Mouse (Mus musculus): ENCODE measurements around the gene Plac9a.
"Not testable (repeated sequence)": the region's sequence is repeated elsewhere in the genome, so short reads cannot be mapped to it uniquely, and the experiment has no call there.

The Plac9a gene

DNA sequence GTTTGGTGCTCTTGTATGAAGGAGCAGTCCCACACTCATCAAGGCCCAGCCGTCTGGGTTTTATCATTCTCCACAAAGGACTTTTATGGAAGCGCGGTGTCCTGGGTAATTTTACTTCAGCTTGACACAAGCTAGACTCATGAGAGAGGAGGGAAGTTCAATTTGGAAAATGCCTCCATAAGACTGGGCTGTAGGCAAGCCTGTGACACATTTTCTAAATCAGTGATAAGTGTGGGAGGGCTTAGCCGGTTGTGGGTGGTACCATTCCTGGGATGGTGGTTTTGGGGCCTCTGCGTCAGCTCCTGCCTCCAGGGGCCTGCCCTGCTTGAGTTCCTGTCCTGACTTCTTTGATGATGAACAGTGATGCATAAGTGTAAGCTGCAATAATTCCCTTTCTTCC lies 37.6 kb downstream of the Plac9a start:
- no peak for DNase-seq (ENCODE audit: extremely low spot score)

DNA sequence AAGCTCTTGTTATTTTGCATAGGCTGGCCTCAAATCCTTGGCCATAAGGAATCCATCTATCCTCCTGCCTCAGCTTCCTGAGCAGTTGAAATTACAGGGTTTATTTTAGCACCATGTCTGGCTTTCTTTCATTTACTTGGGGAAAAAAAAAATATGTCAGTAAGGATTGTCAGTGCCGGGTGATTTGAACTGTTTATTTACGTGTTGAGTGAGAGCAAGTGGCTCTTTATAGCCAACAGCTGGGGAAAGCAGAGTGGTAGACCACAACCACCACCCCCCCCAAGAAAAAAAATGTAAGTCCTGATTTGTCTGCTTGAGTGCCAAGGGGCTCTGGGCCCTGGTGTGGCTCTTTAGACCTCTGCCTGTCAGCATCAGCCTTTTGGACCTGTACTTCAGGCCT lies 39.2 kb downstream of the Plac9a start:
- DNase-seq (ENCODE audit: extremely low spot score): no peak

DNA sequence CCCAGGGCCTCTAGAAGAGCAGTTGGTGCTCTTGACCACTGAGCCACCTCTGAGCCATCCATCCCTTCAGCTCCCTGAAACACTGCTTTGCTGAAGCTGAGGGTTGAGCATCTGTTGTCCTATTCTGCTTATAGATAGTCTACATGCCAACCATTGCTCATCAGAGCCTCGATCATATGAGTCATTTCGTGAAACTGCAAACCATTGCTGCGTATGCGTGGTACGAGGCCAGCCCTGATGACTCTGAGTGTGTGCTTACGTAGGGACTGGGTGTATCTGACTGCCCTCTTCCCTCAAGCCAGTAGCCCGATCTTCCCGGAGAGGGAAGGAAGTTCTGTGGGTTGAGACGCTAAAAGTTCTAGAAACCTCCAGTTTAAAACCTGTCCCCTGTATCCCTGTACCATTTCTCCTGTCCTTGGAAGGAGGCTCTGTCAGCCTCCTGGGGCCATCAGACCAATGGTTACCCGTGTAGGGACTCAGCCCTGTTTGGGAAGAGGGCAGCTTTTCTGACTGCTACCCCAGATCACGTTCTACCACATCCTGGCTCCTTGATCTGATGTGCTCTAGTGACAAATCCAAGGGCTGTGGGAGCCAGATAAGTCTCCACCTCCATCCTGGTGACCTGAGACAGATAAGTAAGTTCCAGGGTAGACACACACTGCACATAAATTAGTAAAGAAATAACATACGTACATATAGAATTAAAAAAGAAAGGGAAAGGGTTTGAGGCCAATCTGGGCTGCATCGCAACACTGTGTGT lies 40.9 kb downstream of the Plac9a start:
- no peak for DNase-seq (ENCODE audit: extremely low spot score)

DNA sequence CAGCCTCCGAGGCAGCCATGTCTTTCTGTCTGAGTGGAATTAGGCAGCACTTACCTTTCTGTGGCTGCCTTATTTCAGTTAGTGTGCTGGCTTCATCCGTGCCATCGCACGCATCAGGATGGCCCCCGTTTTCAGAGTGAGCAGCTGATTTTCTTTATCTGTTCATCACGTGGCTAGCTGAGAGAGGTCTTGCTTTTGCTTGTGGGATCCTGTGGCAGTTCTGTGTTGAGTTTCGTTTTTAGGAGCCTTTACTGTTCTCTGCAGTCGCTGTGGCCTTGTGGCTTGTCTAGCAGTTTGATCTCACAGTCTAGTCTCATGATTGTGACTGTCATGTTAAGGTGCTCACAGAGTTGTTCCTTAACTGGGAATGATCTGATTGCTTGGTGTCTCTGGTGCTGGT lies 45.0 kb downstream of the Plac9a start:
- DNase-seq (ENCODE audit: extremely low spot score): no peak

DNA sequence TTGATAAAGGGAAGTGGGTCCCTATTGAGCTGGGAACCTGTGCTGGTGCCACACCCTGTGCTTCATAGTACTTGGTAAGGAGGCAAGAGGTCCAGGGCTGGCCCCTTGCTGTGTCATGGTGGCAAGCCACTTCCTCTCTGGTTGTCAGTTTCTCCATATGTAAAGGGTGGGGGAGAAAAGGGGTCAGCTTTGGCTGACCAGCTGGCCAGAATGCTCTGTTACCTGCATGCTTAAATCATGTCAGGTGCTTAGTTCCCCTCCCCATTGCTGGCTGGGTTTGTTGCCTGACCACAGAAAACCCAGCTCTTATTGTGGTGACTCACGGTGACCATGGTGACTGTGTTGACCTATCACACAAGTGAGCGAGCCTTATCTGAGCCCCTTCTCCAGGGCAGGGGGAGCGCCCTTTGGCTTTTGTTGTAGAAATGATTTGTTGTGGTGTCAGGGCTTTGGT lies 45.7 kb downstream of the Plac9a start:
- DNase-seq (ENCODE audit: extremely low spot score): peak; percentile 16

DNA sequence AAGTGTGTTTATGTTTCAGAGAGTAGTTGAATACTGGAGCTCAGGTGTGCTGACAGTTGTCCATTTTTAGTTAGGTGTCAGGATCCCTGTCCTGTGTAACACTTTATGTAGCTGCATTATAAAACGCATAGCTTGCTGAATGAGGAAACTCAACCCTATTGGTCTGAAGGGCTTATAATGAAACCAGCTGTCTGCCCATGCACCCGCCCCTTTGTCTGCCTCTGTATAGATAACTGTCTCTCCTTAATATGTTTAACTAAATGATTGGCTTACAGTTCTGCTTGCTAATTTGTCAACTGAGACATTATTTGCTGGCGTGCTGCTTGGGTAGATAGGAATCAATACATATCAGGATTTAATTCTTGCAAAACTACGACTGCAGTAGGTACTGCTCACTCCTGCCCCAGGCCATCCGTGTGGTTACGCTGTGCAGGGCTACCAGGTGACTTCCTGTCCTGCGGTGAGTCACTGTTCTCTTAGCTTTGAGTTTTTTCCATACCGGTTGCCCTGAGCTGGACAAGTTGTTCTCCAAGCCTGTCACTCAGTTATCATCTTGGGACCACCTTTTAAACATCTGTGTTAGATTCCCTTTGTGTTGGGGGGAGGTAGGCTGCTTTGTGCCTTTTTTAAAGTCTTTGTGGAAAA lies 47.5 kb downstream of the Plac9a start:
- no peak for DNase-seq (ENCODE audit: extremely low spot score)

DNA sequence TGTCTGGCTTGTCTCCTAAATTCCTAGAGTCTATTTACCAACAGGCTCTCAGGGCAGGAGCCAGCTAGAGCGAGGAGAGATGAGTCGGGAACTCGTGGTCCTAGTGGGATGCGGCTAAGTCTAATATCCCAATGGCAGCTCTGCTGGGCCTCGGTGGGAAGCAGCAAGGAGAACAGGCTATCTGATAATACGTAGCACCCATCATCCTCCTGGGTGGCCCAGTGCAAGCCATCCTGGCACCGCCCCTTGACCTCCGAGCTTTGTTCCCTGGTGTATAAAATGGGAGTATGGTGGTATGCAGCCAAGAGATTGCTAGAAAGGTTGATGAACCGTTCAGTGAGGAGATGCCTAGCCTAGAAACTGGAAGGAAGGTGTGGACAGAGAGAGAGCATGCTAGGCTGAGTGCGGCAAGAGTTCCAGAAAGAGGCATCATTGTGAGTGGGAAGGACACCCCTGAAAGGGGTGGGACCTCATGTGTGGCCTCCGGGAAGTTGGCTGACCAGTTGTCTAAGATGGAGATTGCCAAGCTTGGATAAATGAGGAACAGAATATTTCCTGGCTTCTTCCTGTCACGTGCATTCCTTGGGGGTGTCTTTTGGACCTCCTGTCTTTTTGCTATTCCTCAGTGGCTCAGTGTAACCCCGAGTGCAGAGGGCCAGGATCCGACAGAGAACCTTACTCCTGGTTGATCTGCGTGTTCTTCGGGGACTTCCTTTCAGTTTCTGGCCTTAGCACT lies 49.0 kb downstream of the Plac9a start:
- no peak for DNase-seq (ENCODE audit: extremely low spot score)

DNA sequence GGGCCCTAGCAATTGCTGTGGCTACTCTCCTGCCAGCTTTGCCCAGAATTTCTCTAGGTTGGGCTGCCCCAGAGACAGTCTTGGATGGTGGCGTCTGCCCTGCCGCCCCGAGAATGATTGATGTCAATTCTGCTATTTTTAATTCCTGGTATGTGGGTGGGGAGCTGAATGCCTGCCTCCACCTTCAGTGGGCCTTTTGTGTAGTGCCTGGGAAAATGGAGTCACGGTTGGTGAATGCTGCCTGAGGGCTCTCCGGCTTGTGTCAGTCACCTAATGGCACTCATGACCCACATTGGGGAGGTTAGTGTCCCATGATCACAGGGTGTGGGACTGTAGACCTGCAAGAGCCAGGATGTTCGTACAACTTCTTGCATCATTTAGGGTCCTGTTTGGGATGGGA lies 49.6 kb downstream of the Plac9a start:
- DNase-seq (ENCODE audit: extremely low spot score): no peak

DNA sequence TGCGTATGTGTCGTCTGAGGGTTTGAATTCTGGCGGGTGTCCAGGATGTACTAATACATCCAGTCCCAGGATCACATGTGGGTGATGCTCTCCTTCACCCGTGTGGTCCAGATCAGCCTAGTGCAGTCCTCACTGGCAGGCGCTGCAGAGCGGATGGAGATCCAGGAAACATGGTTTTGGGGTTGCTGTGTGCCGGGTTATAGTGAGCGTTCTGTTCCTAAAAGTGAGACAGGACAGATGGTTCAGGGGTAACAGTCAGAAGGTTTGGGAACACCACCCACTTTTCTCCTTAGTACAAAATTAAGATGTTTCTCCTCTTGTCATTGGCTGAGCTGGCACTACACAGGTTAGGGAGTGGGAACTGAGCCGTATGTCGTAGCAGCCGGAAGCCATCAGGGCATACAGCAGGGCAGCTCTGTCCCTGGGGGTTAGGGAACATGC lies 50.8 kb downstream of the Plac9a start:
- no peak for DNase-seq (ENCODE audit: extremely low spot score)

DNA sequence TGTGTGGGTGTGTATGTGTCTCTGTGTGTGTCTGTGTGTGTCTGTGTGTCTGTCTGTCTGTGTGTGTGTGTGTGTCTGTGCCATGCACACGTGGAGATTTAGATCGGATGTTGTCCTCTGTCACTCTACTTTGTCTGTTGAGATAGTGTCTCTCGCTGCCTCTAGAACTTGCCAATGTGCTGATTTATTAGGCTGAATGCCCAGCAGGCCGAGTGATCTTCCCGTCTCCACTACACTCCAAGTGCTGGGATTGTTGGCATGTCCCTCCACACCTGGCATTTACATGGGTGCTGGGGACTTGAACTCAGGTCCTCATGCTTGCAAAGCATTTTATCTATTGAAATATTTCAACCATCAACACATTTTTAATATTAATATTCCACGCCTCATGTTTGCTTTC lies 51.7 kb downstream of the Plac9a start:
- no peak for DNase-seq (ENCODE audit: extremely low spot score)

DNA sequence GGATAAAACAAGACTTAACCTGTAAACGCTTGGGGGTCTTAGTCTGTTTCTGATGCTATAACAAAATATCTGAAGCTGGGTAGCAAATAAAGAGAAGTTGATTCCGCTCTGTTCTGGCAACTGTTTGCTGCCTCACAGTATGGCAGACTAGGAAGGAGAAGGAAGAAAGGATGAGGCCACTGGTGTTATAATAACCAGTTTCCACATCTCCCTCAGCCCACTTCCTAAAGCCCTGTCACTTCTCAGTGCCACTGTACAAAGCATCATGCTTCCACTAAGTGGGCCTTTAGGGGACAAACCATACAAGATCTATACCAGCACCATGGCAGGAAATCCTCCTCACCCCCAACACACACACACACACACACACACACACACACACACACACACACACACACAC lies 52.5 kb downstream of the Plac9a start:
- DNase-seq (ENCODE audit: extremely low spot score): no peak

DNA sequence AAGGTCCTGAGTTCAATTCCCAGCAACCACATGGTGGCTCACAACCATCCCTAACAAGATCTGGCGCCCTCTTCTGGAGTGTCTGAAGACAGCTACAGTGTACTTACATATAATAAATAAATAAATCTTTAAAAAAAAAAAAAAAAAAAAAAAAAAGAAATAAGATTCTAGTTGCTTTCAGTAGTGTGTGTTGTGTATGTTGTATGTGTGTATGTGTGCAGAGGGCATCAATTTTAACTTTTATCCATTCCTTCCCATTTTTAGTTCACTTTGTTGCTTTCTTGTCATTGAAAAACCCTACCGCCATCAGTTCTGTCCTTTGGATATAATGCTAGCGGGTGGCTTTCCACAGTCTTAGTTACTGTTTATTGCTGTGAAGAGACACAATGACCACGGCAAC lies 54.2 kb downstream of the Plac9a start:
- not testable (repeated sequence) for DNase-seq (ENCODE audit: extremely low spot score)

DNA sequence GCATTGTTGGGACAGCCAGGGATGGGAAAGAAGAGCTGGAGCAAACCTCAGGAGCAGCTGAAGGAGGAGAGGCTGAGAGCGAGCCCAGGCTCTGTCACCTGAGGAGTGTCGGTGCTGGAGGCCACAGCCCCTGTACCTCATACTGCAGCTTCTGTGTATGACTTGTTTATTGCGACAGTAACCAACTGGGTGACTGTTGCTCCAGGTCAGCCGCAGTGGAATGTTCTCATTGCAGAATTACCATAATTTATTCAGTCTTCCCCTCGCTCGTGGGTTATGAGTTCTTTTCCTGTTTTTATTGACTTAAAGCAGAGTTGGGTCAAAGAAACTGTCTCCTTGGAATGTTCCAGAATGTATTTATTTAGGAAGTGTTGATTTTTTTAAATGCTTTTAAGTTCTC lies 54.7 kb downstream of the Plac9a start:
- DNase-seq (ENCODE audit: extremely low spot score): no peak

DNA sequence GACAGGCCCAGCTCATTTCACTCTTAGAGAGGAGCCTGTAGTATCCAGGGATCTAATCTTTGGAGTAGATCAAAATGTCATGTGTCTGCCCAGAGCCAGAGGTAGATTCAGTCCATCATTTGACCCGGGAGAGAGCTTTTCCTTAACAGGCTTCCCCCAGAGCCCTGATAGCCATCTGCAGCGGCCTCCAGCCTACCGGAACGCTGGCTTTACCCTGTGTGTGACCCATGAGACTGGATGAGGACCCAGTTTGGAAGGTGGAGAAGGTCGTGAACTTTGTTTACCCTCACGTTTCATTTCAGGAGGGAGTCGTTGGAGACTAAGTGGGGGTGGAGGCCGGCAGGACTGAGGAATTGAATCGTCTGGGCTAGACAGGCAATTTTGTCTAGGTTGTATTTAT lies 55.2 kb downstream of the Plac9a start:
- DNase-seq (ENCODE audit: extremely low spot score): no peak

DNA sequence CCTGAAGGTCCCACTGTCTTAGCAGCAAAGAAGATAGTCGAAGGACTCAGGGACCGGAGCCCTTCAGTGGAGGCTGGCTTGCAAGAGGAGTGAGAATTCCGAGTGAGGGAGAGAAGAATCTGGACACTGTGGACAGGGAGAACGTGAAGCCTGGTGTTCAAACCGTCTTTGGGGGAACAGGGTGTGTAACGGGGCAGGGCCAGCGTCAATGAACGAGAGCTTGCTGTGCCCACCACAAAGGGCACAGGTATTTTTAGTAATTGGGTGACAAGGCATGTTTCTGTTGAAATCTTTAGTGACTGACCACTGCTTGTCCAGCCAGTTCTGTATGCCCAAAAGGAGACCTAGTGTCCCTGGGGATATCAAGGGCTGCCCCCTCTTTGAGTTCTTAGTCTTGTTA lies 56.4 kb downstream of the Plac9a start:
- DNase-seq (ENCODE audit: extremely low spot score): no peak

DNA sequence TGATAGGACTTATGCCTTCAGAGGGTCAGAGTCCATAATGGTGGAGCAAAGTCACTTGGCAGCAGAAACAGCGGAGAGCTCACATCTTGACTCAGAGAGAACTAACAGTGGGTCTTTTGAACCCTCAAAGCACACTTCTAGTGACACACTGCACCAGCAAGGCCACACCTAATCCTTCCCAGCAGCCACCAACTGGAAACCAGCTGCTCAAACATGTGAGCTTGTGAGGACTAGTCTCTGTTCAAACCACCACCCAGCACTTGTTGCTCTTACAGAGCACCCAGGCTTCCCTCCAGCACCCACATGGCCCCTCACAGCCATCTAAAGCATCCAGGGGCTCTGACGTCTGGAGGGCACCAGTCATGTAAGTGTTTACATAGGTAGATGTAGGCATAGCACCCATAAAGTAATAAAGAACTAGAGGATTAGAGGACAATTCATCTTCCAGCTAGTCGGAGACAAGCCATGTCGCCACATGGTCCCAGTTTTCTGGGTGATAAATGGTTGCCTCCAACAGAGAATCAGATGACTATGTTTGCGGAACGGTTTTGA lies 57.0 kb downstream of the Plac9a start:
- no peak for DNase-seq (ENCODE audit: extremely low spot score)

DNA sequence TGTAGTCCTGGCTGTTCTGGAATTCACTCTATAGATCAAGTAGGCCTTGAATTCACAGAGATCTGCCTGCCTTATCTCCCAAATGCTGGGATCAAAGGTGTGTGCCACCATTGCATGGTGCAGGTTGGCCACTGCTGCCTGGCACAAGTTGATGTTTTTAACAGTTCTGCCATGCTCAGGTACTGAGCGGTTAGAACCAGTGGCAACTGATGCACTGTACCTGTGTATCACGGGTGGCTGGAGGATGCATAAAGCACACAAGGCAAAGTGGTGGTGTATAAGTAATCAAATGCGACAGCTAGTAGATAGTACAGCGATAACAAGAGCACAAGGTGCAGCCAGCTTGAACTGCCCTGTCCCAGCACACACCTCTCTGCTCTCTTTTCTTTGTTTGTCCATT lies 58.5 kb downstream of the Plac9a start:
- no peak for DNase-seq (ENCODE audit: extremely low spot score)

DNA sequence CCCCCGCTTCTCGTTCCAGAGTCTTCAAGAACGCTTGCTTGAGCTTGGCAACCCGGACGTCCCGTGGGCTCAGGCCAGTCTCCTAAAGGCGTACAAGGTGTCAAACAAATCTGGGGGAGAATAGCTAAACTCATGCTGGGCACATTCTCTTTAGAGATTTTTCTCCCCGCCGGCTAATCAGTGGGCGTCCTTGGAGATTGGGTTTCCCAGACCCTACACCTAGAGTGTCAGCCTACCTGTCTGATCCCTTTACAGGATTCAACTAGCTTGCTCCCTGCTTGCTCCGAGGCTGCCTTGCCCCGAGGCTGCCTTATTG lies 60.3 kb downstream of the Plac9a start:
- peak; percentile 43 for DNase-seq (ENCODE audit: extremely low spot score)

DNA sequence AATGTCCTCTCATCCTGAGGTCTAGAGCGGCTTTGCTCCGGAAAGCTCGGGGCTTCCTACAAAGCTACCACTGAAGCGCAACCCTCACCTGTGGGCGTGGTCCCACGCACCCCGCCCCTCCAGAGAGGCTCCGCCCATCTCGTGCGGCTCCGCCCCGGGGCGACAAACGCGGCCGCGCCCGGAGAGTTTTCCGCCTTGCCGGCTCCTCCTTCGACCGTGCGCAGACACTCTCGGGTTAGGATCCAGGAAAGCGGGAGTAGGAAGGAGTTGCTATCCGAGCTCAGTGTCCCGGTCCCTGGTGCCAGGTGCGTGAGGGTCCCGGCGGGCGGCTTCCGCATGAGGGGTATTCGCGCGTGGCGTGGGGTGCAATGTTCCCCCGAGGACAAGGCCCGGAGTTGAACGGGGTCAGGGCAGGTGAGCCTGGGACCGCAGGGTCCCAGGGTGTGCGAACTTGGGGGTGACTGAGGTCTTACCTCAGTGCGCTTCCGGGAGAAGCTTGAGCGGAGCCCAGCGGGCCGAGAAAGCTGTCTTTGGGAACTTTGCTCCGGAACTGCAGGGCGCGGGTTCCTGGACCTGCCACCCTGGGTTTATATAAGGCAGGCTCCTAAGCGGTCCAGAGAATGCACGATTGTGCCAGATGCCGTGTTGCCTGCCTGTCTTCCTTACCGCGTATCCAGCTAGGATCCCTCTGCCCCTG lies 60.8 kb downstream of the Plac9a start, which contains the start of gene Anxa11:
Anxa11 (plus strand) TSS at position 166 of the 697 bp plus-strand sequence.
- DNase-seq (ENCODE audit: extremely low spot score): peak; percentile 82

DNA sequence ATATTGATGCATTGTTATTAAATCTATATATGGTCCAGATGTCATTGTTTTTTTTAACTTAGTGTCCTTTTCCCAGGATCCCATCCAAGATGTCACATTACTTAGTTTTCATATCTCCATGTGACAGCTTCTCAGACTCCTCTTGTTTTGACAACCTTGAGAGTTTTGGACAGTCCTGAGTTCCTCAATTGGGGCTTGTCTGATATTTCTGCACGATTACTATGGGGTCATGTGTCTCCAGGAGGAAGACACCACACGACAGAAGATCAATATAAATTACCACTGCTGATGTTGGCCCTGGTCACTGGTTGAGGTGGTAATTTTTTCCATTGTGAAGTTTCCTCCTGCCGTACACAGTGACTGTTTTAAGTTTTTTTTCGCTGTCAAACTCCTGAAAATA lies 61.3 kb downstream of the Plac9a start:
- DNase-seq (ENCODE audit: extremely low spot score): no peak

DNA sequence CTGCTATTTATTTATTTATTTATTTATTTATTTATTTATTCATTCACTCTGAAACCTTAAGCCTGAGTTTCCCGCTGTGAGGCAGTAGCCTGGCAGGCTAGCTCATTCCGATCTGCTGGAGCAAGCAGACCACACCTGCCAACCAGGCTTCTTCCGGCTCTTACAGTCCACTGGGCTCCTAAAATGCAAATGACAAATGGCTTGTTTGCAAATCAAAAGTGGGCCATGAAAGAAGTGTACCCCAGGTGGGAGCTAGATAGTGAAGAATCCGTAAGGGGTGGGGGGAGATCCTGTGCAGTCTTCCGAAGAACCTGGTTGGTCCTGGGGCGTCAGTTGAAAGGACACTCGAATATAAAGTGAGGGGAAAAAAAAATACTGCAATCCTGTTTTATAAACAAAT lies 61.9 kb downstream of the Plac9a start:
- DNase-seq (ENCODE audit: extremely low spot score): no peak

DNA sequence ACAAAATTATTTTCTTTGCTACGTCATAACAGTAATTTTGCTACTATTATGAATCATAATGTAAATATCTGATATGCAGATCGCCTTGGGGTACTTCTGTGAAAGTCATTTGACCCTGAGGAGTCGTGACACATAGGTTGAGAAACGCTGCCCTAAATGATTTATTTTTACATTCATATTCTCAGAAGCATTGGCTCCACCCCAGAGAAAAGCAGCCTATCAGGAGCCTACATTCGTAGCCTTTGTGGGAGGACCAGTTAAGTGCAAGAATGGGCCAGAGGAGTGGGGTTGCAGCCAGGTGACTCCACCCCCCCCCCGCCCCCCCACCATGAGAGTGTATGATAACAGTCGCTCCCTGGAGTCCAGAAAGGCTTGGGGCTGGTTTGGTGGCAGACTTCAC lies 63.1 kb downstream of the Plac9a start:
- no peak for DNase-seq (ENCODE audit: extremely low spot score)
